Mouse (Mus musculus): ENCODE results near the gene Gfra1. TPM values are rescaled to one million over a fixed set of nuclear protein-coding genes. Genes with fewer than 3 reads are reported as not detected.

Gene Gfra1
- polyA plus RNA-seq, 1 experiment from 2014 or later: 17.3 TPM

- peaks cover 23% of the 10 kb centered on the region for H3K27me3 ChIP-seq (replicated peaks; ENCODE audit: control insufficient read depth, insufficient read depth, low read length)
- no peak overlapping the region for H3K9ac ChIP-seq (replicated peaks; ENCODE audit: low read depth, low read length)
- no peak for ATAC-seq
- no peak overlapping the region for H3K27ac ChIP-seq (ENCODE audit: low read length)
- WGBS: 61% methylated on average over 6 of the region's 6 CpGs
- no peak overlapping the region for H3K4me2 ChIP-seq (ENCODE audit: low read length)
- no peak overlapping the region for H3K4me3 ChIP-seq (replicated peaks; ENCODE audit: low read length)
- H3K36me3 ChIP-seq (ENCODE audit: control insufficient read depth, insufficient read depth): no peaks in the 10 kb centered on the region
- peaks cover 38% of the 10 kb centered on the region for H3K4me1 ChIP-seq (replicated peaks; ENCODE audit: control insufficient read depth, insufficient read depth, low read length)
- no peaks in the 10 kb centered on the region for H3K9me3 ChIP-seq (ENCODE audit: control insufficient read depth, low read length)
These were observed 4.4 kb downstream of the Gfra1 start for GRCm38 (mm10) chr19:58451323-58451722.

- WGBS: 22% methylated on average over 5 of the region's 5 CpGs
- Histone ChIP-seq H3K27ac (ENCODE audit: low read length) (no peak overlapping the region), H3K4me3 (replicated peaks; ENCODE audit: low read length) (no peak overlapping the region), H3K9me3 (ENCODE audit: control insufficient read depth, low read length) (no peaks in the 10 kb centered on the region), H3K27me3 (replicated peaks; ENCODE audit: control insufficient read depth, insufficient read depth, low read length) (peaks cover 23% of the 10 kb centered on the region), H3K4me1 (replicated peaks; ENCODE audit: control insufficient read depth, insufficient read depth, low read length) (peaks cover 31% of the 10 kb centered on the region), H3K4me2 (ENCODE audit: low read length) (no peak overlapping the region), H3K9ac (replicated peaks; ENCODE audit: low read depth, low read length) (no peak overlapping the region), H3K36me3 (ENCODE audit: control insufficient read depth, insufficient read depth) (no peaks in the 10 kb centered on the region)
- ATAC-seq: no peak
These were observed 5.0 kb downstream of the Gfra1 start for GRCm38 (mm10) chr19:58450716-58451115.

- peaks cover 8% of the 10 kb centered on the region for H3K4me1 ChIP-seq (replicated peaks; ENCODE audit: control insufficient read depth, insufficient read depth, low read length)
- no peaks in the 10 kb centered on the region for H3K27me3 ChIP-seq (replicated peaks; ENCODE audit: control insufficient read depth, insufficient read depth, low read length)
- no peak overlapping the region for H3K27ac ChIP-seq (ENCODE audit: low read length)
- no peak overlapping the region for H3K4me2 ChIP-seq (ENCODE audit: low read length)
- no peak overlapping the region for H3K4me3 ChIP-seq (replicated peaks; ENCODE audit: low read length)
- 22% methylated on average over 10 of the region's 10 CpGs for WGBS
- H3K36me3 ChIP-seq (ENCODE audit: control insufficient read depth, insufficient read depth): no peaks in the 10 kb centered on the region
- no peaks in the 10 kb centered on the region for H3K9me3 ChIP-seq (ENCODE audit: control insufficient read depth, low read length)
- 0 out of 2 replicates have a peak, but pooled peaks have one; percentile 31 for ATAC-seq
- no peak overlapping the region for H3K9ac ChIP-seq (replicated peaks; ENCODE audit: low read depth, low read length)
These were observed 12.7 kb downstream of the Gfra1 start for GRCm38 (mm10) chr19:58442785-58443732.

- Histone ChIP-seq H3K27ac (ENCODE audit: low read length) (no peak overlapping the region), H3K9ac (replicated peaks; ENCODE audit: low read depth, low read length) (no peak overlapping the region), H3K27me3 (replicated peaks; ENCODE audit: control insufficient read depth, insufficient read depth, low read length) (no peaks in the 10 kb centered on the region), H3K4me3 (replicated peaks; ENCODE audit: low read length) (no peak overlapping the region), H3K9me3 (ENCODE audit: control insufficient read depth, low read length) (no peaks in the 10 kb centered on the region), H3K4me1 (replicated peaks; ENCODE audit: control insufficient read depth, insufficient read depth, low read length) (peaks cover 10% of the 10 kb centered on the region), H3K36me3 (ENCODE audit: control insufficient read depth, insufficient read depth) (no peaks in the 10 kb centered on the region), H3K4me2 (ENCODE audit: low read length) (no peak overlapping the region)
- WGBS: 64% methylated on average over 7 of the region's 7 CpGs
- ATAC-seq: no peak
These were observed 13.9 kb downstream of the Gfra1 start for GRCm38 (mm10) chr19:58441785-58442184.

GRCm38 (mm10) chr19:58441246-58441645, 14.5 kb downstream of the Gfra1 start:
- Histone ChIP-seq H3K36me3 (ENCODE audit: control insufficient read depth, insufficient read depth) (no peaks in the 10 kb centered on the region), H3K9me3 (ENCODE audit: control insufficient read depth, low read length) (no peaks in the 10 kb centered on the region), H3K27ac (ENCODE audit: low read length) (no peak overlapping the region), H3K9ac (replicated peaks; ENCODE audit: low read depth, low read length) (no peak overlapping the region), H3K27me3 (replicated peaks; ENCODE audit: control insufficient read depth, insufficient read depth, low read length) (no peaks in the 10 kb centered on the region), H3K4me3 (replicated peaks; ENCODE audit: low read length) (no peak overlapping the region), H3K4me1 (replicated peaks; ENCODE audit: control insufficient read depth, insufficient read depth, low read length) (peaks cover 10% of the 10 kb centered on the region), H3K4me2 (ENCODE audit: low read length) (no peak overlapping the region)
- no peak for ATAC-seq
- WGBS: 96% methylated on average over 7 of the region's 7 CpGs

GRCm38 (mm10) chr19:58438762-58439161, 16.9 kb downstream of the Gfra1 start:
- Histone ChIP-seq H3K9me3 (ENCODE audit: control insufficient read depth, low read length) (no peaks in the 10 kb centered on the region), H3K4me3 (replicated peaks; ENCODE audit: low read length) (no peak overlapping the region), H3K4me1 (replicated peaks; ENCODE audit: control insufficient read depth, insufficient read depth, low read length) (peaks cover 10% of the 10 kb centered on the region), H3K4me2 (ENCODE audit: low read length) (no peak overlapping the region), H3K27me3 (replicated peaks; ENCODE audit: control insufficient read depth, insufficient read depth, low read length) (no peaks in the 10 kb centered on the region), H3K36me3 (ENCODE audit: control insufficient read depth, insufficient read depth) (no peaks in the 10 kb centered on the region), H3K9ac (replicated peaks; ENCODE audit: low read depth, low read length) (no peak overlapping the region), H3K27ac (ENCODE audit: low read length) (no peak overlapping the region)
- ATAC-seq: no peak
- WGBS: 88% methylated on average over 4 of the region's 4 CpGs

GRCm38 (mm10) chr19:58437441-58438071, 18.2 kb downstream of the Gfra1 start:
- H3K9me3 ChIP-seq (ENCODE audit: control insufficient read depth, low read length): no peaks in the 10 kb centered on the region
- no peak overlapping the region for H3K4me2 ChIP-seq (ENCODE audit: low read length)
- no peaks in the 10 kb centered on the region for H3K36me3 ChIP-seq (ENCODE audit: control insufficient read depth, insufficient read depth)
- no peak overlapping the region for H3K4me3 ChIP-seq (replicated peaks; ENCODE audit: low read length)
- H3K27me3 ChIP-seq (replicated peaks; ENCODE audit: control insufficient read depth, insufficient read depth, low read length): no peaks in the 10 kb centered on the region
- no peak overlapping the region for H3K9ac ChIP-seq (replicated peaks; ENCODE audit: low read depth, low read length)
- peak; percentile 58 for ATAC-seq
- H3K4me1 ChIP-seq (replicated peaks; ENCODE audit: control insufficient read depth, insufficient read depth, low read length): peaks cover 3% of the 10 kb centered on the region
- 0 out of 2 replicates have a peak overlapping the region, but pooled peaks have one; percentile 11 for H3K27ac ChIP-seq (ENCODE audit: low read length)
- WGBS: 53% methylated on average over 10 of the region's 10 CpGs

GRCm38 (mm10) chr19:58436874-58437273, 18.8 kb downstream of the Gfra1 start:
- Histone ChIP-seq H3K36me3 (ENCODE audit: control insufficient read depth, insufficient read depth) (no peaks in the 10 kb centered on the region), H3K27me3 (replicated peaks; ENCODE audit: control insufficient read depth, insufficient read depth, low read length) (no peaks in the 10 kb centered on the region), H3K4me1 (replicated peaks; ENCODE audit: control insufficient read depth, insufficient read depth, low read length) (peaks cover 2% of the 10 kb centered on the region), H3K4me3 (replicated peaks; ENCODE audit: low read length) (no peak overlapping the region), H3K27ac (ENCODE audit: low read length) (no peak overlapping the region), H3K9me3 (ENCODE audit: control insufficient read depth, low read length) (no peaks in the 10 kb centered on the region), H3K9ac (replicated peaks; ENCODE audit: low read depth, low read length) (no peak overlapping the region), H3K4me2 (ENCODE audit: low read length) (no peak overlapping the region)
- 84% methylated on average over 3 of the region's 3 CpGs for WGBS
- no peak for ATAC-seq

- Histone ChIP-seq H3K27me3 (replicated peaks; ENCODE audit: control insufficient read depth, insufficient read depth, low read length) (no peaks in the 10 kb centered on the region), H3K9ac (replicated peaks; ENCODE audit: low read depth, low read length) (no peak overlapping the region), H3K4me2 (ENCODE audit: low read length) (no peak overlapping the region), H3K36me3 (ENCODE audit: control insufficient read depth, insufficient read depth) (no peaks in the 10 kb centered on the region), H3K4me1 (replicated peaks; ENCODE audit: control insufficient read depth, insufficient read depth, low read length) (peaks cover 2% of the 10 kb centered on the region), H3K4me3 (replicated peaks; ENCODE audit: low read length) (no peak overlapping the region), H3K27ac (ENCODE audit: low read length) (no peak overlapping the region), H3K9me3 (ENCODE audit: control insufficient read depth, low read length) (no peaks in the 10 kb centered on the region)
- 84% methylated on average over 5 of the region's 5 CpGs for WGBS
- ATAC-seq: no peak
These were observed 19.8 kb downstream of the Gfra1 start for GRCm38 (mm10) chr19:58435877-58436276.
